Mouse (Mus musculus): ENCODE data around the gene Pttg1ip. TPM values are rescaled to one million over a fixed set of nuclear protein-coding genes. Genes with fewer than 3 reads are reported as not detected.

Pttg1ip gene
- polyA plus RNA-seq, 1 experiment from 2014 or later = 126 TPM

GRCm38 (mm10) chr10:77596060-77596459 is 14.5 kb downstream of the Pttg1ip start:
- no peak for ATAC-seq

GRCm38 (mm10) chr10:77603021-77603420 is 21.5 kb downstream of the Pttg1ip start:
- Histone ChIP-seq H3K4me2 (ENCODE audit: low read depth, low read length) (no peak overlapping the region), H3K9me3 (ENCODE audit: low read length) (no peaks in the 10 kb centered on the region), H3K27ac (ENCODE audit: low read depth) (no peak overlapping the region), H3K9ac (replicated peaks) (no peak overlapping the region), H3K4me3 (ENCODE audit: low read depth, low read length) (no peak overlapping the region), H3K27me3 (ENCODE audit: insufficient read depth, low read length) (no peaks in the 10 kb centered on the region), H3K4me1 (ENCODE audit: insufficient read depth) (peaks cover 20% of the 10 kb centered on the region), H3K36me3 (replicated peaks; ENCODE audit: insufficient read depth, low read length) (peaks cover 10% of the 10 kb centered on the region)
- 67% methylated on average over 4 of the region's 4 CpGs for WGBS (ENCODE audit: insufficient replicate concordance)
- ATAC-seq (no peak), DNase-seq (no peak)
- TF ChIP-seq CTCF (IDR thresholded peaks at IDR 0.05; ENCODE audit: low read depth) (no peak), EP300 (IDR thresholded peaks at IDR 0.05; ENCODE audit: low read depth) (no peak)

More at GRCm38 (mm10) chr10:77596060-77596459, 14.5 kb downstream of the Pttg1ip start:
- whole genome bisulfite sequencing (ENCODE audit: insufficient replicate concordance) = 82% methylated on average over 2 of the region's 2 CpGs
- no peak overlapping the region for H3K4me2 ChIP-seq (ENCODE audit: low read depth, low read length)
- H3K4me3 ChIP-seq (ENCODE audit: low read depth, low read length) = no peak overlapping the region
- no peak overlapping the region for H3K27ac ChIP-seq (ENCODE audit: low read depth)
- peaks cover 74% of the 10 kb centered on the region for H3K36me3 ChIP-seq (replicated peaks; ENCODE audit: insufficient read depth, low read length)
- no peak overlapping the region for H3K9ac ChIP-seq (replicated peaks)
- H3K27me3 ChIP-seq (ENCODE audit: insufficient read depth, low read length) = no peaks in the 10 kb centered on the region
- no peak for DNase-seq
- no peaks in the 10 kb centered on the region for H3K4me1 ChIP-seq (ENCODE audit: insufficient read depth)
- TF ChIP-seq EP300 (IDR thresholded peaks at IDR 0.05; ENCODE audit: low read depth) (no peak), CTCF (IDR thresholded peaks at IDR 0.05; ENCODE audit: low read depth) (no peak)
- H3K9me3 ChIP-seq (ENCODE audit: low read length) = no peaks in the 10 kb centered on the region

GRCm38 (mm10) chr10:77604111-77604510 is 22.6 kb downstream of the Pttg1ip start:
- no peaks in the 10 kb centered on the region for H3K9me3 ChIP-seq (ENCODE audit: low read length)
- no peak overlapping the region for H3K27ac ChIP-seq (ENCODE audit: low read depth)
- TF ChIP-seq CTCF (IDR thresholded peaks at IDR 0.05; ENCODE audit: low read depth) = peak; percentile 62
- no peak for TF ChIP-seq EP300 (IDR thresholded peaks at IDR 0.05; ENCODE audit: low read depth)
- H3K9ac ChIP-seq (replicated peaks) = no peak overlapping the region
- H3K4me3 ChIP-seq (ENCODE audit: low read depth, low read length) = no peak overlapping the region
- peaks cover 24% of the 10 kb centered on the region for H3K4me1 ChIP-seq (ENCODE audit: insufficient read depth)
- no peaks in the 10 kb centered on the region for H3K27me3 ChIP-seq (ENCODE audit: insufficient read depth, low read length)
- WGBS (ENCODE audit: insufficient replicate concordance) = 93% methylated on average over 6 of the region's 6 CpGs
- no peak for ATAC-seq
- no peak for DNase-seq
- no peak overlapping the region for H3K4me2 ChIP-seq (ENCODE audit: low read depth, low read length)
- no peaks in the 10 kb centered on the region; the same call in 1 of the 2 replicates for H3K36me3 ChIP-seq (replicated peaks; ENCODE audit: insufficient read depth, low read length)

- Histone ChIP-seq H3K27me3 (ENCODE audit: insufficient read depth, low read length) (no peaks in the 10 kb centered on the region), H3K4me3 (ENCODE audit: low read depth, low read length) (no peak overlapping the region), H3K9ac (replicated peaks) (no peak overlapping the region), H3K27ac (ENCODE audit: low read depth) (peak overlapping the region; percentile 97), H3K4me2 (ENCODE audit: low read depth, low read length) (no peak overlapping the region), H3K9me3 (ENCODE audit: low read length) (no peaks in the 10 kb centered on the region), H3K36me3 (replicated peaks; ENCODE audit: insufficient read depth, low read length) (no peaks in the 10 kb centered on the region; the same call in 1 of the 2 replicates), H3K4me1 (ENCODE audit: insufficient read depth) (peaks cover 27% of the 10 kb centered on the region)
- no peak for TF ChIP-seq EP300 (IDR thresholded peaks at IDR 0.05; ENCODE audit: low read depth)
- TF ChIP-seq CTCF (IDR thresholded peaks at IDR 0.05; ENCODE audit: low read depth) = no peak
- DNase-seq = no peak
- WGBS (ENCODE audit: insufficient replicate concordance) = 69% methylated on average over 5 of the region's 5 CpGs
- ATAC-seq = no peak
Measured at GRCm38 (mm10) chr10:77604958-77605357, 23.4 kb downstream of the Pttg1ip start.

- H3K27me3 ChIP-seq (ENCODE audit: insufficient read depth, low read length) = no peaks in the 10 kb centered on the region
- DNase-seq = peak; percentile 53
- peak overlapping the region; percentile 97 for H3K27ac ChIP-seq (ENCODE audit: low read depth)
- H3K4me3 ChIP-seq (ENCODE audit: low read depth, low read length) = peak overlapping the region; percentile 66
- peak overlapping the region; percentile 82 for H3K4me2 ChIP-seq (ENCODE audit: low read depth, low read length)
- peaks cover 29% of the 10 kb centered on the region for H3K4me1 ChIP-seq (ENCODE audit: insufficient read depth)
- ATAC-seq = peak; percentile 16; the same call in 1 of the 2 replicates
- peak overlapping the region; percentile 78 for H3K9ac ChIP-seq (replicated peaks)
- WGBS (ENCODE audit: insufficient replicate concordance) = 24% methylated on average over 1 of the region's 1 CpGs
- H3K9me3 ChIP-seq (ENCODE audit: low read length) = no peaks in the 10 kb centered on the region
- H3K36me3 ChIP-seq (replicated peaks; ENCODE audit: insufficient read depth, low read length) = peaks cover 1% of the 10 kb centered on the region
- TF ChIP-seq CTCF (IDR thresholded peaks at IDR 0.05; ENCODE audit: low read depth) (peak; percentile 86), EP300 (IDR thresholded peaks at IDR 0.05; ENCODE audit: low read depth) (no peak)
Measured at GRCm38 (mm10) chr10:77605368-77605767, 23.8 kb downstream of the Pttg1ip start.

- Histone ChIP-seq H3K4me1 (ENCODE audit: insufficient read depth) (peaks cover 35% of the 10 kb centered on the region), H3K4me2 (ENCODE audit: low read depth, low read length) (peak within 1 kb of the TSS; percentile 82)
Measured at GRCm38 (mm10) chr10:77605908-77606826, 24.6 kb downstream of the Pttg1ip start, which contains the start of the genes Sumo3 and Gm49325. Gene Sumo3 (plus strand): TSS chr10:77606097. Gene Gm49325 (plus strand): TSS chr10:77606197.

More at GRCm38 (mm10) chr10:77605908-77606826, 24.6 kb downstream of the Pttg1ip start, which contains the start of the genes Sumo3 and Gm49325:
- no peaks in the 10 kb centered on the region for H3K9me3 ChIP-seq (ENCODE audit: low read length)
- peaks cover 9% of the 10 kb centered on the region for H3K36me3 ChIP-seq (replicated peaks; ENCODE audit: insufficient read depth, low read length)
- H3K9ac ChIP-seq (replicated peaks) = peak within 1 kb of the TSS; percentile 78
- peak within 1 kb of the TSS; percentile 97 for H3K27ac ChIP-seq (ENCODE audit: low read depth)
- peak within 1 kb of the TSS; percentile 66 for H3K4me3 ChIP-seq (ENCODE audit: low read depth, low read length)
- ATAC-seq (peak; percentile 86), DNase-seq (peak; percentile 100)
- no peaks in the 10 kb centered on the region for H3K27me3 ChIP-seq (ENCODE audit: insufficient read depth, low read length)
- no peak for TF ChIP-seq EP300 (IDR thresholded peaks at IDR 0.05; ENCODE audit: low read depth)
- no peak; the same call in 1 of the 2 replicates for TF ChIP-seq CTCF (IDR thresholded peaks at IDR 0.05; ENCODE audit: low read depth)
- 1% methylated on average over 108 of the region's 119 CpGs for WGBS (ENCODE audit: insufficient replicate concordance)

All from liver, postnatal 0 days (tissue).